Mouse (Mus musculus): ENCODE results near the gene Neu1.
"Not testable (repeated sequence)": the region's sequence is repeated elsewhere in the genome, so short reads cannot be mapped to it uniquely, and the experiment has no call there.

Gene Neu1

DNA sequence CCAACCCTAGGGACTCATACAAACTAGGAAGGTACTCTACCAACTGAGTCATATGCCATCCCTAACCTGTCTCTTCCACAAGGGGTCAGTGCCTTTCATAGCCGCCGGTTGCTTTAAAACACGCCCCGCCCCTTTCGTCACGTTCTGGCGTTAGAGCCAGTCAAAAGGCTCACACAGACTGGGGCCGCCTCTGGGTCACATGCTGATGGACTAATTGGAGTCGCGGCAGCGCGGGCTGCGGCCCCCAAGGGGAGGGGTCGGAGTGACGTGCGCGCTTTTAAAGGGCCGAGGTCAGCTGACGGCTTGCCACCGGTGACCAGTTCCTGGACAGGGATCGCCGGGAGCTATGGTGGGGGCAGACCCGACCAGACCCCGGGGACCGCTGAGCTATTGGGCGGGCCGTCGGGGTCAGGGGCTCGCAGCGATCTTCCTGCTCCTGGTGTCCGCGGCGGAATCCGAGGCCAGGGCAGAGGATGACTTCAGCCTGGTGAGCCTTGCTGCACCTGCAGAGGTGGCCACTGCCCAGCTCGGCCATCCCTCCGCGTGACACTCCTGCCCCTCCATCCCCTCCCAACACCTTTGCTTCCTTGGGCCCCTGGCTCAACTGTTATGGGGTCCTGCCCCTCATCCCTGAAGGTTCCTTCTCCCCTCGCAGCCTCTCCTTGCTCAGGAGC, at the start of gene Neu1:
Gene Neu1 (plus strand): TSS at position 193 of the 674 bp plus-strand sequence.
- peak; percentile 96 for DNase-seq (ENCODE audit: extremely low spot score)

GRCm38 (mm10) chr17:34881683-34882310, 49.3 kb upstream of the Neu1 start, which contains the start of gene Gm20547:
Gene Gm20547 (minus strand): TSS chr17:34882042.
- DNase-seq (ENCODE audit: extremely low spot score), result no peak

- DNase-seq (ENCODE audit: extremely low spot score), result no peak
These were observed 47.7 kb upstream of the Neu1 start for GRCm38 (mm10) chr17:34883332-34883731.

DNA sequence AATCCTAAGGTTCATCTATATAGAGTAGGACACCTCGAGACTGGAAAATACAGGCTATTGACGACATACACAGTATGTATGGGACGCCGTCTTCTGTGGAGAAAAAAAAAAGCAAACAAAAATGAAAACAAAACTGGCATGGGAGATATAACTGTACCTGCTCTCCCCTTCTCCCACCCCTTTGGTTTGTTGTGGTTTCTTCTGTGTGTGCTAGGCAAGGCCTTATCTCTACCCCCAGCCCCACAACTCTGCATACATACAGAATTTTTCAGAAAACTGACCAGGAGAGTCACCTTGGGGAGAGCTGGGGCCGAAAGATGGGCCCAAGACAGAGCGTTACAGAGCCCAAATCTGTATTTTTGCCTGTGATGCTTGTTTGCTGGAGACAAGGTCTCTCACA, 46.3 kb upstream of the Neu1 start:
- DNase-seq (ENCODE audit: extremely low spot score), result no peak

DNA sequence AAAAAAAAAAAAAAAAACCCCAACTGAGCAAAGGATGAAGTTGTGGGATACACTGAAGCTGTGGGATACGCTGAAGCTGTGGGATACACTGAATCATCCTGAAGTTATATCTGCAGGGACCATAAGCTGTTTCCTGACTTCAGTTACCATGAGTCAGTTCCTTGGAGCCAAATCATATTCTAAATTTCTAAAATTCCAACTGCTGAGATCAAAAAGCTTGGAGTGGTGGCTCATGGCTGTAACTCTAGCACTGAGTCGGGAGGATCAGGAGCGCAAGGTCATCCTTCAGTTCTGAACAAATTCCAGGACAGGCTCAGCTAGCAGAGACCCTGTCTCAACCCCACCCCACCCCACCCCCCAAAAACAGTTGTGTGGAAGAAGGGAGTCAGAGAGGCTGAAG, 45.4 kb upstream of the Neu1 start:
- no peak for DNase-seq (ENCODE audit: extremely low spot score)

DNA sequence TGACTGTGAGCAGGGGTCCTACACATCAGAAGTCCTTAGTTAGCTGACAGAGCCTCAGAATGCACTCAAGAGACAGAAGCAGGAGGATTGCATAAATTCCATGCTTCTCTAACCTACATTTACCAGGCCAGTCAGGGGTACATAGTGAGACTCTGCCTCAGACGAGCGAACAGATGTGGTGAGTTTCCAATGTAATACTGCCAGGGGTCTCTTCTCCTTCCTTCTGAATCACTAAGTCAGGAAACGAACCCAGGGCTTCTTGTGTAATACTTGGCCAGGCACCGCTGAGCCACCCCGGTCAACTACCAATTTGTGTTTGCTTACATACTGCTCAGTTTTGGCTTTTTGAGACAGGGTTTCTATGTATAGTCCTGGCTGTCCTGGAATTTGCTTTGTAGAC, 43.1 kb upstream of the Neu1 start:
- no peak for DNase-seq (ENCODE audit: extremely low spot score)

GRCm38 (mm10) chr17:34890074-34890743, 40.8 kb upstream of the Neu1 start:
- no peak for DNase-seq (ENCODE audit: extremely low spot score)

GRCm38 (mm10) chr17:34891377-34891776, 39.7 kb upstream of the Neu1 start:
- DNase-seq (ENCODE audit: extremely low spot score), result no peak

DNA sequence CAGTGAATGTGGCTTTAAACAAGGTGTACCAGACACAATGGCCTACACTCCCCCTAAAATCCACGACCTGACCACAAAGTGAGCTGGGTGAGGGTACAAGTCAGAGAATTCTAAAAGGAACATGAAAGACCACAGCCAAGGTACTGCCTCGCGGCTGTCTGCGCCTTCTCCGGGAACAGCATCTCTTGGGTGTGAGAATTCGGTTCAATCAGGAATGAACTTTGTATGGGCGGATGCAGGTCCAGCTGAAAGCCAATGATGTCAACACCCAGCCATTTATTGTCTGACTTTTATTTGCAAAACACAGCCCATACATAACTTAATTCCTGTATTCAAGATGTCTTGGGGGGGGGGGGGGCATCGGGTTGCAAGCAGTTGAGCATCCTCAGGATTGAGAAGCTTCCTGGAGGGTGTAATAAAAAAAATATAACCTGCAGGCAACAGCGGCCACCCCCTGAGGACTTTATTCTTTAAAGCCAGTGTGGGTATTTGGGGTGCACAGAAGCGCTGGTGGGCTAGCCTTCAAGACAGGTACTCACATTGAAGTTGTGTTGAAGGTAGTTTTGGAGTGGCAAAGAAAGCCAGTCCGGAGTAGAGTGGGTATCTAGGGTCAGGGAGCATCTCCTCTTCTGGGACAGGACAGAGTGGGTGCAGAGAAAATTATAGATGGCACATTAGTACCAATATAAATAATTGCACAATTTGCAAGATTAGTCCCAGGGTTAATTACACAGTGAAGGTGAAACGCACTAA, 37.8 kb upstream of the Neu1 start:
- no peak for DNase-seq (ENCODE audit: extremely low spot score)

- peak; percentile 99 for DNase-seq (ENCODE audit: extremely low spot score)
These were observed 36.9 kb upstream of the Neu1 start for GRCm38 (mm10) chr17:34894074-34894597.

DNA sequence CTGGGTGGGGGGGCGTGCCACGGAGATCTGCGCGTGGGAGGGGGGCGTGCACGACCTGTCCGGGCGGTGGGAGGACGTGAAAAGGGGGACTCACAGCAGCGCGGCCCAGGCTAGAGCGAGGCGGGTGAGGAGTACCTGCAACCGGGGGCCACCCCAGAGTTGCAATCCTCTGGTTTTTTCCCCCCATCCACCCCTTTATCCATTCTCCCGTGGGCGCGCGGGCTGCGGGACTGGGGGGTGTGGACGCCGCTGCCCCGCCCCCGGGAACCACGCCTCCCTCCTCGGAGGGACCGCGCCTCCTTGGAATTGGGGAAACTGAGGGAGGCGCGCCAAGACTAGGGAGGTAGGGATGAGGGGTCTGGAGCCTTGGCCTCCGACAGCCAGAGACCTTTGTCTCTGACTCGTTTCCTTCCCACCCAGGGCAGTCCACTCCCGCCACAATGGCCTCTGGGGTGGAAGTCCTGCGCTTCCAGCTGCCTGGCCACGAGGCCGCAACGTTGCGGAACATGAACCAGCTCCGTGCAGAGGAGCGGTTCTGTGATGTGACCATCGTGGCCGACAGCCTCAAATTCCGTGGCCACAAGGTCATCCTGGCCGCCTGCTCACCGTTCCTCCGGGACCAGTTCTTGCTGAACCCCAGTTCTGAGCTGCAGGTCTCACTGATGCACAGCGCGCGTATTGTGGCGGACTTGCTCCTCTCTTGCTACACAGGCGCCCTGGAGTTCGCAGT, 36.1 kb upstream of the Neu1 start:
- peak; percentile 63 for DNase-seq (ENCODE audit: extremely low spot score)

DNA sequence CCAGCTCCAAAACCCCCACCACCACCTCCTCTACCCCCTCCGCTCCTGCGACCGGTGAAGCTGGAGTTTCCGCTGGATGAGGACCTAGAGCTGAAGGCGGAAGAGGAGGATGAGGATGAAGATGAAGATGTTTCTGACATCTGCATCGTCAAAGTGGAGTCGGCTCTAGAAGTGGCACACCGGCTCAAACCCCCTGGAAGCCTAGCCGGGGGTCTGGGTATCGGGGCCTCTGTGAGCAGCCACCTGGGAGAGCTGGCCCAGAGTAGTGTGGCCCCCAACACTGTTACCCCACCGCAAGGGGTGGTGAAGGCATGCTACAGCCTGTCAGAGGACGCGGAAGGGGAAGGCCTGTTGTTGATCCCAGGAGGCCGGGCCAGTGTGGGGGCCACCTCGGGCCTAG, 35.3 kb upstream of the Neu1 start:
- no peak for DNase-seq (ENCODE audit: extremely low spot score)

- no peak for DNase-seq (ENCODE audit: extremely low spot score)
These were observed 34.7 kb upstream of the Neu1 start for GRCm38 (mm10) chr17:34896366-34896765.

DNA sequence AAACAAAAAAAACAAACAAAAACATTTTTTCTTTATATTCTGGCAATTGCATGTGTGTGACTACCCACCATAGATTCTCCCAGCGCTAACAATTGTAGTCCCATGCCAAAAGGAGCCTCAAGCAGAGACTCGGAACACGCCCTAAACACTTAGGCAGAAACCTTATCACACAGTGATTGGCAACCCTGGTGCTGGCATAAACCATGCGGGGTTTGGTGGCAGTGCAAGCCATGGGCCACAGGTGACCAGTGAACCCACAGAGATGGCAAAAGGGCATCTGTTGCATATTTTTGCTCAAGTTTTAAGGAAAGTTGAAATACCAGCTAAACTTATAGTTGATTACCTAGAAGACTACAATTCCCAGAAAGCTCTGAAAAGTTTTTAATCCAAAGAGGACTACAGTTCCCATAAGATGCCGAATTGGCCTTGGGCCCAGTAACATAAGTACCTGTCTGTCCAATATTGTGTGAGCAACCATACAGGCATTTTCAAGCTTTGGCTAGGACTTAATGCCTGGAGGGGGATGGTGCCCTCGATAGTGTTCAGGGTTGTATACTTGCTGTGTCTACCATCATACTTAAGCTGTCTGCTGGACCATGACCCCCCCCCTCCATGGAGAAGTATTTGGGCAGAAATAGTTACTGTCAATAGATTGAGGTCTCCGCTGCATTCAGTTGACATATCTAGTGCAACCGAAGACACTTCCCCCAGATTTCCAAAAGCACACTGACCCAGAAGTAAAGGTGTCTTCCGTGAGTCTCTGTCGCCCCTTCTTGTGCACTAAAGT, 33.5 kb upstream of the Neu1 start:
- peak; percentile 25 for DNase-seq (ENCODE audit: extremely low spot score)

- DNase-seq (ENCODE audit: extremely low spot score), result peak; percentile 89
These were observed 32.9 kb upstream of the Neu1 start, which contains the start of the genes C2 and Ehmt2 for GRCm38 (mm10) chr17:34898160-34898586. Gene C2 (minus strand): TSS chr17:34898265. Gene Ehmt2 (plus strand): TSS chr17:34898469.

- peak; percentile 72 for DNase-seq (ENCODE audit: extremely low spot score)
These were observed 32.4 kb upstream of the Neu1 start for GRCm38 (mm10) chr17:34898706-34899052.

- DNase-seq (ENCODE audit: extremely low spot score), result peak; percentile 59
These were observed 31.8 kb upstream of the Neu1 start for GRCm38 (mm10) chr17:34899053-34899889.

DNA sequence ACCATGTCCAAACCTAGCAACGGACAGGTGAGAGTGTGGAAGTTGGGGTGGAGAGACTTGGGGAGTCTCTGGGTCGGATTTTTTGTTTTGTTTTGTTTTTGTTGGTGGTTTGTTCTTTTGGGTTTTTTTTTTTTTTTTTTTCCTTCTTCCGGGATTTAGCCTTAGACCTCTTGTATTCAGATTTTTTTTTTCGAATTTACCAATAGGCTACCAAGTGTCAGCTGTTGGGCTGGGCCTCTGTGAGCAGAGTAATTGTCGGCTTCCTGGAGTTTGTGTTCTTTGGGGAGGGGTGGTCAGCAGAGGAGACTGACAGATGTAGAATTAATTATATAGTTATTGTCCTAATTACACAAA, 31.2 kb upstream of the Neu1 start:
- DNase-seq (ENCODE audit: extremely low spot score), result no peak

GRCm38 (mm10) chr17:34900826-34901225, 30.2 kb upstream of the Neu1 start:
- not testable (repeated sequence) for DNase-seq (ENCODE audit: extremely low spot score)

DNA sequence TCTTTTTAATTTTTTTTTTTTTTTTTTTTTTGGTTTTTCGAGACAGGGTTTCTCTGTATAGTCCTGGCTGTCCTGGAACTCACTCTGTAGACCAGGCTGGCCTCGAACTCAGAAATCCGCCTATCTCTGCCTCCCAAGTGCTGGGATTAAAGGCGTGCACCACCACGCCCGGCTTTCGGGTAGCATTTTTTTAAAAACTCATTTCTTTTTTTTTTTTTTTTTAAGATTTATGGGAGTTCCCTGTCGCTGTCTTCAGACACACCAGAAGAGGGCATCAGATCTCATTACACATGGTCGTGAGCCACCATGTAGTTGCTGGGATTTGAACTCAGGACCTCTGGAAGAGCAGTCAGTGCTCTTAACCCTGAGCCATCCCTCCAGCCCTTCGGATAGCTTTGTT, 29.1 kb upstream of the Neu1 start:
- not testable (repeated sequence) for DNase-seq (ENCODE audit: extremely low spot score)

Data from embryo, embryonic 9.5 days (tissue).